Mouse (Mus musculus): Measurements from ENCODE around the gene Slc38a1.

The Slc38a1 gene

GRCm38 (mm10) chr15:96608671-96609070 lies 34.0 kb downstream of the Slc38a1 start:
- DNase-seq (ENCODE audit: low spot score in 2 of 2), result no peak

- no peak for DNase-seq (ENCODE audit: low spot score in 2 of 2)
Observed at GRCm38 (mm10) chr15:96607422-96607821, 35.3 kb downstream of the Slc38a1 start.

- peak; percentile 69 to 71 for DNase-seq (ENCODE audit: low spot score in 2 of 2)
Observed at GRCm38 (mm10) chr15:96604282-96604681, 38.4 kb downstream of the Slc38a1 start.

GRCm38 (mm10) chr15:96602043-96602442 lies 40.7 kb downstream of the Slc38a1 start:
- no peak for DNase-seq (ENCODE audit: low spot score in 2 of 2)

GRCm38 (mm10) chr15:96599852-96600781 lies 42.6 kb downstream of the Slc38a1 start:
- DNase-seq (ENCODE audit: low spot score in 2 of 2), result peak; percentile 53 to 66

- peak in 1 of 2 experiments; percentile 23 for DNase-seq (ENCODE audit: low spot score in 2 of 2)
Observed at GRCm38 (mm10) chr15:96598888-96599578, 43.7 kb downstream of the Slc38a1 start.

GRCm38 (mm10) chr15:96597116-96597515 lies 45.6 kb downstream of the Slc38a1 start:
- peak in 1 of 2 experiments; percentile 9 for DNase-seq (ENCODE audit: low spot score in 2 of 2)

GRCm38 (mm10) chr15:96594316-96594715 lies 48.4 kb downstream of the Slc38a1 start:
- peak in 1 of 2 experiments; percentile 20 for DNase-seq (ENCODE audit: low spot score in 2 of 2)

- no peak for DNase-seq (ENCODE audit: low spot score in 2 of 2)
Observed at GRCm38 (mm10) chr15:96593866-96594265, 48.8 kb downstream of the Slc38a1 start.

- peak in 1 of 2 experiments; percentile 17 for DNase-seq (ENCODE audit: low spot score in 2 of 2)
Observed at GRCm38 (mm10) chr15:96593457-96593856, 49.3 kb downstream of the Slc38a1 start.

GRCm38 (mm10) chr15:96592976-96593375 lies 49.7 kb downstream of the Slc38a1 start:
- peak in 1 of 2 experiments; percentile 12 for DNase-seq (ENCODE audit: low spot score in 2 of 2)

- peak in 1 of 2 experiments; percentile 11 for DNase-seq (ENCODE audit: low spot score in 2 of 2)
Observed at GRCm38 (mm10) chr15:96591876-96592417, 50.8 kb downstream of the Slc38a1 start.

GRCm38 (mm10) chr15:96588996-96589657 lies 53.6 kb downstream of the Slc38a1 start:
- no peak for DNase-seq (ENCODE audit: low spot score in 2 of 2)

GRCm38 (mm10) chr15:96587998-96588397 lies 54.7 kb downstream of the Slc38a1 start:
- no peak for DNase-seq (ENCODE audit: low spot score in 2 of 2)

- no peak for DNase-seq (ENCODE audit: low spot score in 2 of 2)
Observed at GRCm38 (mm10) chr15:96583371-96584008, 59.2 kb downstream of the Slc38a1 start.

GRCm38 (mm10) chr15:96576998-96577397 lies 65.7 kb downstream of the Slc38a1 start:
- DNase-seq (ENCODE audit: low spot score in 2 of 2), result no peak

- DNase-seq (ENCODE audit: low spot score in 2 of 2), result no peak
Observed at GRCm38 (mm10) chr15:96568983-96569363, 73.7 kb downstream of the Slc38a1 start.

- no peak for DNase-seq (ENCODE audit: low spot score in 2 of 2)
Observed at GRCm38 (mm10) chr15:96568271-96568982, 74.3 kb downstream of the Slc38a1 start.

- no peak for DNase-seq (ENCODE audit: low spot score in 2 of 2)
Observed at GRCm38 (mm10) chr15:96566850-96567271, 75.9 kb downstream of the Slc38a1 start.

GRCm38 (mm10) chr15:96563852-96564251 lies 78.9 kb downstream of the Slc38a1 start:
- DNase-seq (ENCODE audit: low spot score in 2 of 2), result peak in 1 of 2 experiments; percentile 23

- peak in 1 of 2 experiments; percentile 4 for DNase-seq (ENCODE audit: low spot score in 2 of 2)
Observed at GRCm38 (mm10) chr15:96562521-96562920, 80.2 kb downstream of the Slc38a1 start.
